Mouse (Mus musculus): ENCODE data around the gene Mgat4c. TPM values are rescaled to one million over a fixed set of nuclear protein-coding genes. Genes with fewer than 3 reads are reported as not detected.

Mgat4c gene
- 1.7 TPM for polyA plus RNA-seq (2014; fragmentation: Illumina TruSeq; extraction: RNeasy Lipid Tissue Mini Kit (QIAGEN cat#74804); ENCODE audit: low read depth, low replicate concordance)

DNA sequence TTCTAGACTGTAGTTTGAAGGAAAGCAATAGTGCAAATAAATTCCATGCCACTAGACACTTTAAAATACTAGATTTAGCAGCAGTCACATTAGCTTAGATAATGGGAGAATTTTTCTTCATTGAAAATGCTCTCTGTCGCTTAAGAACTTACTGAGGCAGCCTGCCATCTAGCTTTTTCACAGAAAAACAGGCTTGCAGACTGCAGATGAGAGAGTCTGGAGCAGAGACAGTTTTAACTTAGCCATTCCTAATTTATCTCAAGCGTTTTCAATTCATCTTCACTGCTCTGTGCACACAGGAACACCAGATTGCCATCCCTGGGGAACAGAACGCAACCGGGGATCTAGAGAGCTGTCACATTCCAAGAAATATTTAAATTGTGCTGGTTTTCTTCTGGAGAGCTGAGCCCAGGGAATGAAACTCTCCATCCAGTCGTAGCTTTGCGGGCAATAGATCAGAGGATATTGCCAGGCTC is at the start of gene Mgat4c:
Gene Mgat4c (plus strand): TSS at position 51 of the 476 bp plus-strand sequence.

